Mouse (Mus musculus) liver, postnatal 0 days (tissue): ENCODE measurements around the gene Msh4.
A peak's percentile ranks its signal among the peaks of the same experiment; 100 is the strongest.

ENCODE experiments used
- CTCF ChIP-seq: sonication (generic); IDR thresholded peaks from 2 replicates; pipeline ENCODE4 v1.5.1; 2016; ENCODE audit warnings: antibody characterized with exemption, low read depth
- EP300 ChIP-seq: IDR thresholded peaks from 2 replicates; pipeline ENCODE4 v1.6.1; 2016; ENCODE audit warnings: antibody characterized with exemption, low read depth, mild to moderate bottlenecking

DNA sequence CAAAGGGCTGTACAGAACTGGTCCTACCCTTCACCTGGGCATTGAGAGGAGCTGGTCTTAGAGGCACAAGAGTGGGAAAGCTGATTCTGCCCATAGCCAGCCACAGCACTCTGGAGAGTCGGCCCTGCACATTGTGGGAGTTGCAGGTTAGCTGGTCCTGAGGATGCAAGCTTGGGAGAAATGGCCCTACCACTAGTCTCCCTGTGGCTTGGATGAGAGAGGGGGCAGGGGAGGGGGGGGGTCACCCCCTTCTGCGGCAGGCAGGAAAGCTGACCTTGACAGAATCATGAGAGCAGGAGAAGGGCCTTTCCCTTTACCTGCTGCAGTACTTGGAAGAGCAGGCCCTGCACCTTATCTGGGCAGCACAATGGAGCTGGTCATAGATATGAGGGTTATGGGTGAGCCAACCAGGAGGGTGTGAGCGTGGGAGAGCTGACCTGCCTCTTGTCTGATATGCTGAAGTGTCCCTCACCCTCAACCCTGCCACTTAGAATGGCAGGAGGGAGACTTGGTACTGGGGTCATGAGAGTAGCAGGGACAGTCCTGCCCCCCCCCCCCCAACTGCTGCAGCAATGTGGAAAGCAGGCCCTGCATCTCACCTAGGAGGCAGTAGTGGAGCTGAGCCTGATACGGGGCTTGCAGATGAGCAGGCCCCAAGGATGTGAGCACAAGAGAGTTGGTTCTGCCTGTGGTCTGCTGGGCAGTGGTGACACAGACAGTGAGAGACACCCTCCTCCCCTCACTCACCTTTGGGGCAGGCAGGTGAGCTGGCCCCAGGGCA lies 73.9 kb downstream of the Msh4 start:
- TF ChIP-seq CTCF (no peak), EP300 (peak; percentile 86)
